Mouse (Mus musculus): ENCODE measurements at regions not wholly inside any gene's neighbourhood (a gene's known extent, or its start where the extent isn't known, plus 50 kb on each side); places are given as distances from the start of the nearest gene placed in this dataset.
A peak's percentile ranks its signal among the peaks of the same experiment; 100 is the strongest.
"Not testable (repeated sequence)": the region's sequence is repeated elsewhere in the genome, so short reads cannot be mapped to it uniquely, and the experiment has no call there.

- DNase-seq, result no peak
Measured at GRCm38 (mm10) chr1:94969543-94969942, 343.9 kb upstream of the Fam174a start.

GRCm38 (mm10) chr1:94970103-94970759 is 343.2 kb upstream of the Fam174a start:
- peak; percentile 3 for DNase-seq

GRCm38 (mm10) chr1:94993338-94993737 is 320.1 kb upstream of the Fam174a start:
- no peak for DNase-seq

DNA sequence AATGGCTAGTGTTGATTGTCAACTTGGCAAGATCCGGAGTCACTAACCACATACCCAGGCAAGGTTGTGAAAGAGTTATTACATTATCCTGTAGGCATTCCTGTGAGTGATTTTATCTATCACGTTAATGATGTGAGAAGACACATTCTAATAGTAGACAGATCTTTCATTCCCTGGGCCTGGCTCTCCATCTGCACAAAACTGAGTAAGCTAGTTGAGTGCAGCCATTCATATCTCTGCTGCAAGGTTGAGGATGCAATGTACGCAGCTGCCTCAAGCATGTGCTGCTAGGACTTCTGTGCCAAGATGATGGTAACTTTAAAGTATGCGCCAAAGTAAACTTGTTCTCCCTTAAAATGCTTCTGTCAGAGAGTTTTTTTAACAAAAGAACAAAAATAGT is 309.5 kb upstream of the Fam174a start:
- DNase-seq, result no peak

- DNase-seq, result no peak
Measured at GRCm38 (mm10) chr1:95030579-95030978, 282.8 kb upstream of the Fam174a start.

GRCm38 (mm10) chr1:95033661-95034414 is 279.6 kb upstream of the Fam174a start:
- DNase-seq, result not testable (repeated sequence)

GRCm38 (mm10) chr1:95038411-95038810 is 275.0 kb upstream of the Fam174a start:
- DNase-seq, result no peak

DNA sequence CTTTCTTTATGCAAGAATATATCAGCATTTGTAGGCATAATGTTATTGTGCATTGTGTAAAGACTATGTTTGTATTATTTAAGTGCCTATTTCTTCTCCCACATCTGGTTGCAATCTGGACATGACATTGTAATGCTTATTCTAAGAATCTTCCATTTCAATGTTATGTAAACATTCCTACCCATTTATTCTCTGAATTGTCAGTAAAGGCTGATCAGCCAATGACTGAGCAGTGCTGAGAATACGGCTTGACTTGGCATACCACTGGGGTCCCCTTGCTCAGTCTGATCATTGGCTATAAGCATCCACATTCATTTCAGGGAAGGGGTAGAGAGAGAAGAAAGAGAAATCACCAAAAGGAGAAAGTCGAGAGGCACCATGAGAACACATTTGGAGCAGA is 273.1 kb upstream of the Fam174a start:
- no peak for DNase-seq

DNA sequence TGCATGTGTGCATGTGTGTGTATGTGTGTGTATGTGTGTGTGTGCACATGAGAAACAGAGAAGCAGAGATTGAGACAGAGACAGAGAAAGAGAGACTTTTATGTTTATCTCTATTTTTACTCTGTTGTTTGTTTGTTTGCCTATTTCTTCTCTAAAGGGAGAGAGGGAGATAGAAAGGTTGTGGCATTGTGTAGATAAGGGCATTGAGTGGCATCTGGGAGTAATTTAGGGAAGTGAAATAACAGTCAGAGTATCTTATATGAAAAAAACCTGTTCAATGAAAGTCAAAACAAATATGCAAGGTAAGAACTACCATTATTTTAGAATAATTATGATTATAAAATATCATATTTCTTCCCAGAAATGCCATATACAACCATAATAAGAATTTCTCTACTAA is 270.1 kb upstream of the Fam174a start:
- DNase-seq, result no peak

GRCm38 (mm10) chr1:95064330-95065193 is 248.9 kb upstream of the Fam174a start:
- no peak for DNase-seq

GRCm38 (mm10) chr1:95065620-95066019 is 247.8 kb upstream of the Fam174a start:
- no peak for DNase-seq

DNA sequence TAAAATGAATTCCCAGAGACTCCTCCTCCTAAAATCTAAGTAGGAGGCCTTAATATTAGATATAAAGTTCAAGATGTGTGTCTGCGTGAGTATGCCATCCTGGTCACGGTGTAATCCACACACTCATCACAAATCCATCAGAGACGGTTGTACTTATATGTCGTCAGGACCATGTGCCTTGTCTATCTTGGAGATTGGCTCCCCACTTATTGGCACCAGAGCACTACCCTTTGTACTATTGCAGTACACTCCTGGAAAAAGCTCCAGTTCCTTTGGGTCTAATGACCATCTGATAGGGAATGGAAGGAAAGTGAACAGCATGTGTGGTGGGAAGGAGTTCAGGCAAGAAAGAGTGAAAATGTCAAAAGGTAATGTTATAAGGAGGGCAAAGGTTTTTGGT is 247.4 kb upstream of the Fam174a start:
- no peak for DNase-seq

- no peak for DNase-seq
Measured at GRCm38 (mm10) chr1:95075151-95075550, 238.3 kb upstream of the Fam174a start.

GRCm38 (mm10) chr1:95109966-95110365 is 203.5 kb upstream of the Fam174a start:
- no peak for DNase-seq

DNA sequence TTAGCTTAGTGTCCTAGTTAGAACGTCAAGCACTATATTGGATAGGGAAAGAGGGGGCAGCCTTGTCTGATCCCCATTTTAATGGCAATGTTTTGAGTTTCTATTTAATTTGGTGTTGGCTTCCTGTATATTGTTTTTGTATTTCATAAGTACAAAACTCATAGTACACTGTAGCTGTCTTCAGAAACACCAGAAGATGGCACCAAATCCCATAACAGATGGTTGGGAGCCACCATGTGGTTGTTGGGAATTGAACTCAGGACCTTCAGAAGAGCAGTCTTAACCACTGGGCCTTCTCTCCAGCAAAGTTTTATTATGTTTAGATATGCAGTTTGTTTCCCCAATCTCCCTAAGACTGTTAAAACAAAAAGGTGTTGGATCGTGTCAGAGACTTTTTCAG is 199.9 kb upstream of the Fam174a start:
- no peak for DNase-seq

DNA sequence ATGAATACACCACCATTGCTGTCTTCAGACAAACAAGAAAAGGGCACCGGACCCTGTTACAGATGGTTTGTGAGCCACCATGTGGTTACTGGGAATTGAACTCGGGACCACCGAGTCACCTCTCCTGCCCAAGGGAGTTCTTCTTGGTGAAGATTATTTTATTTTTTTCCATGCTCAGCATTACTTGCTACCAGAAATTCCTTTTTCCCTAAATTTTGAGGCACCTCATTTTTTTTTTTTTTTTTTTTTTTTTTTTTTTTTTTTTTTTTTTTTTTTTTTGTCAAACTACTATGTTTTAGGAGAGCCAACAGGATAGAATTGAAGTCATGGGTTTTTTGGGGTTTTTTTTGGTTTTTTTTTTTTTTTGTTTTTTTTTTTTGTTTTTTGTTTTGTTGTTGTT is 165.9 kb upstream of the Fam174a start:
- DNase-seq, result no peak

DNA sequence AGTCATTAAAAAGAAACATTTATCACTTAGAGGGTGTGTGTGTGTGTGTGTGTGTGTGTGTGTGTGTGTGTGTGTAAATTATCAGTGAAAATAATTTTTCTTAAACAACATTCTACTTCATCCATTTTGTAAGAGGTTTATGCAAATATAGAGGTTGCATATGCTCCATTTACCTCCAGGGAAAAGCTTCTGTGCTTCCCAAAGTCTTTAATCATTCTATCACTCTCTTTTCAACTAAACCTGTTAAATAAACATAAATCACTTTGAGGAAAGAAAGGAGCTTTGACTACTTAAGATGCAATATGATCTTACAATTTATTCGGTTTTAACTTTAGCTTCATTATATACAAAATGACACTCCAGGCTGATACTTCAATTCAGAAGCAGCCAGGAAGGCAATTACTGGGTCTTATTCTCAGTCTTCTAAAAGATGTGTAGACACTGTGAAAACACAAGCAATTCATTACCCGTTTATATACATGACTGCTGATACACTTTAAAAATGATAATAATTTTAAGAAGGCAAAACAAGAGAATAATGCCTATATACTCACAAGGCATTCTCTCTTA is 139.3 kb upstream of the Fam174a start:
- no peak for DNase-seq

DNA sequence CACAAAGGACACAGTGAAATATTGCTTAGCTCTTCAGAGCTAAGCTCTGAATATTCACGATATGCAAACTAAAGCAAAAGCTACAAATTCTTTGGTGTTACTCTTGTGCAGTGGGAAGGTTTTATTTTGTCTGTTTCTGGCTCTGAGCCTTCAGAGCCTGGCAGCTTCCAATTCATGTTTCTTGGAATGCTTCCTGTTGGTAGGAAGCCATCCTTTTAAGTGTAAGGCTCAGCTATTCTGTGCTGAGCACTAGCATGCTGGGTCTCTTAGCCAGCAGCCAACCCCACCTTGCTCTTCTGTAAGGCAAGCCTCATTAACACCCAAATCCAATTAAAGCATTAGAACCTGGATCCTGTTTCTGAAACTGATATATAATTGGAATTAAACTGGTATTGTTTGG is 94.5 kb upstream of the Fam174a start:
- DNase-seq, result peak; percentile 25

DNA sequence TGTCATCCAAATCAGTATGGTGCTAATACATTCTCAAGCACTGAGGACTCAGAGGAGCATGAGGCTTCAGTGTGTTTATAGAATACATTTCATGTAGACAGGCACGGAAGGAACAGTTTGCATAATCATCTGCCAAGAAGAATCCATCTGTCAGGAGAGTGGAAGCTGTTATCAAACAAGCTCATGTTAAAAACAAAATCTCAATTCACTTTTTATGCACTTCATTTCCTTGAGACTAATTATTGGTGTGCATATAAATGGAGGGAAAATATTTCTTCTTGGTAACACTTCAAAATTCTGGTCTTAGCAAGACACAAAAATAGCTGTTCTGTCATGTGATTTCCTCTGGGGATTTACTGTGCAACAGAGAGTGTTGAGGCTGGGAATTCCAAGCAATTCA is 90.1 kb upstream of the Fam174a start:
- DNase-seq, result no peak

- DNase-seq, result no peak
Measured at GRCm38 (mm10) chr1:95241671-95242150, 71.7 kb upstream of the Fam174a start.
